Mouse (Mus musculus): ENCODE measurements around the gene Map4k5. TPM values are rescaled to one million over a fixed set of nuclear protein-coding genes. Genes with fewer than 3 reads are reported as not detected.

Gene Map4k5
- polyA plus RNA-seq, 1 experiment from 2014 or later: 14.2 TPM

DNA sequence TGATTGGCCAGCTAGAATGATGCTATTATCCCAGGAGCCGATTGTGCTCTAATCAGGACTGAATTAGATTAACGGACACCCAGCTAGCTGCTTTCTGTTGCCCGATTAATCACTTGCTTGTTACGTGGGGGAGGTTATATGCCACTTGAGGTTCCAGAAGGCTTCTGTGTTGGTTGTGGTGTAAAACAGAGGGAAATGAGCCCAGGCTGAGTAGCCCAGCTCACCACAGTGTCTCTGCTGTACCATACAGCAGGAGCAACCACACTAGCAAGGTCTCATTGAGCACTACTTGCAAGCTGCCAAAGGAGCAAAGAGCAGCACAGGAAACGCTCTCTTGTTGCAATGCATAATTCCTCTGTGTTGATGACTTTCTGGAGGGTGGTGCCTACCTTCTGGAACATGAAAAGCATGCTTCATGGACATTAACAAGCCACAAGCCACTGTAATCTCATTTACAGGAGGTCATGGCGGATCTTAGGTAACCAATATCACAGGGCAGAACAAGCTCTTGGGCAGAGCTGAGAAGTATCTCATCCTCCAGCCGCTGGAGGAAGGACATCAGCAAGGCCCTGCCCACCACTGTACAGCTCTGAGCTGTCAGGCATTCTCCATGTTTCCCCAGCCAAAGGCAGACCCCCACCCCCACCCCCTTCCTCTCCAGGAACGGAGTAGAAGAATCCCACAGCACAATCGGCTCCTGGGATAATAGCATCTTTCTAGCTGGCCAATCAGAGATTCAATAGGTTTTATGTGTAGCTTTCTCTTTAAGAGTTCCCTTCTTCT is 125.3 kb downstream of the Map4k5 start:
- H3K9me3 ChIP-seq (ENCODE audit: control insufficient read depth, low read length): no peaks in the 10 kb centered on the region; the same call in 1 of the 2 replicates
- peaks cover 9% of the 10 kb centered on the region; the same call in 1 of the 2 replicates for H3K4me1 ChIP-seq (ENCODE audit: control insufficient read depth, insufficient read depth, low read length)
- no peak overlapping the region for H3K9ac ChIP-seq (ENCODE audit: low read depth, low read length)
- no peak for ATAC-seq
- no peaks in the 10 kb centered on the region for H3K27me3 ChIP-seq (replicated peaks; ENCODE audit: control insufficient read depth, insufficient read depth, low read length)
- H3K4me2 ChIP-seq (ENCODE audit: low read depth, low read length): no peak overlapping the region
- WGBS: 56% methylated on average over 9 of the region's 9 CpGs
- H3K4me3 ChIP-seq (ENCODE audit: low read length): no peak overlapping the region
- H3K36me3 ChIP-seq (ENCODE audit: control insufficient read depth, insufficient read depth, low read length): no peaks in the 10 kb centered on the region
- H3K27ac ChIP-seq (ENCODE audit: low read length): no peak overlapping the region

- no peak for ATAC-seq
- H3K4me1 ChIP-seq (ENCODE audit: control insufficient read depth, insufficient read depth, low read length): peaks cover 9% of the 10 kb centered on the region; the same call in 1 of the 2 replicates
- no peaks in the 10 kb centered on the region; the same call in 1 of the 2 replicates for H3K9me3 ChIP-seq (ENCODE audit: control insufficient read depth, low read length)
- H3K4me3 ChIP-seq (ENCODE audit: low read length): no peak overlapping the region
- H3K36me3 ChIP-seq (ENCODE audit: control insufficient read depth, insufficient read depth, low read length): no peaks in the 10 kb centered on the region
- H3K4me2 ChIP-seq (ENCODE audit: low read depth, low read length): no peak overlapping the region
- no peak overlapping the region for H3K27ac ChIP-seq (ENCODE audit: low read length)
- WGBS: 72% methylated on average over 10 of the region's 10 CpGs
- H3K27me3 ChIP-seq (replicated peaks; ENCODE audit: control insufficient read depth, insufficient read depth, low read length): no peaks in the 10 kb centered on the region
- no peak overlapping the region for H3K9ac ChIP-seq (ENCODE audit: low read depth, low read length)
Observed at GRCm38 (mm10) chr12:69766185-69766904, 126.7 kb downstream of the Map4k5 start.

- Histone ChIP-seq H3K27ac (ENCODE audit: low read length) (no peak overlapping the region), H3K4me3 (ENCODE audit: low read length) (no peak overlapping the region)
Observed at GRCm38 (mm10) chr12:69765543-69765942, 127.5 kb downstream of the Map4k5 start.

DNA sequence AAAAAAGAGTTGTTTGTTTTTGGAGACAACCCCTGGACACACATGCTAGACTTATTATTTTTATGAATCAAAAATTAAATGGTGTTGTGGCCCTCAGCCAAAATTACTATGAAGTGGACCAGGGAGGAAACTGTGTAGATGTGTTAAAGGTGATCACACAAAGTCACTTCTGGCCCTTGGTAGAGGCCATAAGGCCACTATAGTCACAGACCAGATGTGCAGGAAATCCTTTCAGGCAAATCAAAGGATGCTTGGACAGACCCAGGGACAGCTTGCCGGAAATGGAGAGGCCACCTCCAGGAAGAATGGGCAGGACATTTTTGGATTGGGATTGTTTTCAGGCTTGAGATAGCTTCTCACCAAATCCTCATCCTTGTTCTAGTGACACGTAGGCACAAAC is 131.4 kb downstream of the Map4k5 start:
- H3K4me3 ChIP-seq (ENCODE audit: low read length): no peak overlapping the region
- no peak overlapping the region for H3K27ac ChIP-seq (ENCODE audit: low read length)
- no peaks in the 10 kb centered on the region for H3K27me3 ChIP-seq (replicated peaks; ENCODE audit: control insufficient read depth, insufficient read depth, low read length)
- no peak for ATAC-seq
- no peak overlapping the region for H3K9ac ChIP-seq (ENCODE audit: low read depth, low read length)
- peaks cover 21% of the 10 kb centered on the region; the same call in 1 of the 2 replicates for H3K4me1 ChIP-seq (ENCODE audit: control insufficient read depth, insufficient read depth, low read length)
- H3K4me2 ChIP-seq (ENCODE audit: low read depth, low read length): no peak overlapping the region
- no peaks in the 10 kb centered on the region for H3K36me3 ChIP-seq (ENCODE audit: control insufficient read depth, insufficient read depth, low read length)
- 72% methylated on average over 2 of the region's 2 CpGs for WGBS
- H3K9me3 ChIP-seq (ENCODE audit: control insufficient read depth, low read length): no peaks in the 10 kb centered on the region

More at GRCm38 (mm10) chr12:69765543-69765942, 127.5 kb downstream of the Map4k5 start:
- Histone ChIP-seq H3K36me3 (ENCODE audit: control insufficient read depth, insufficient read depth, low read length) (no peaks in the 10 kb centered on the region), H3K4me1 (ENCODE audit: control insufficient read depth, insufficient read depth, low read length) (peaks cover 9% of the 10 kb centered on the region; the same call in 1 of the 2 replicates), H3K9ac (ENCODE audit: low read depth, low read length) (no peak overlapping the region), H3K27me3 (replicated peaks; ENCODE audit: control insufficient read depth, insufficient read depth, low read length) (no peaks in the 10 kb centered on the region), H3K9me3 (ENCODE audit: control insufficient read depth, low read length) (no peaks in the 10 kb centered on the region; the same call in 1 of the 2 replicates), H3K4me2 (ENCODE audit: low read depth, low read length) (no peak overlapping the region)
- 59% methylated on average over 9 of the region's 9 CpGs for WGBS
- no peak for ATAC-seq

DNA sequence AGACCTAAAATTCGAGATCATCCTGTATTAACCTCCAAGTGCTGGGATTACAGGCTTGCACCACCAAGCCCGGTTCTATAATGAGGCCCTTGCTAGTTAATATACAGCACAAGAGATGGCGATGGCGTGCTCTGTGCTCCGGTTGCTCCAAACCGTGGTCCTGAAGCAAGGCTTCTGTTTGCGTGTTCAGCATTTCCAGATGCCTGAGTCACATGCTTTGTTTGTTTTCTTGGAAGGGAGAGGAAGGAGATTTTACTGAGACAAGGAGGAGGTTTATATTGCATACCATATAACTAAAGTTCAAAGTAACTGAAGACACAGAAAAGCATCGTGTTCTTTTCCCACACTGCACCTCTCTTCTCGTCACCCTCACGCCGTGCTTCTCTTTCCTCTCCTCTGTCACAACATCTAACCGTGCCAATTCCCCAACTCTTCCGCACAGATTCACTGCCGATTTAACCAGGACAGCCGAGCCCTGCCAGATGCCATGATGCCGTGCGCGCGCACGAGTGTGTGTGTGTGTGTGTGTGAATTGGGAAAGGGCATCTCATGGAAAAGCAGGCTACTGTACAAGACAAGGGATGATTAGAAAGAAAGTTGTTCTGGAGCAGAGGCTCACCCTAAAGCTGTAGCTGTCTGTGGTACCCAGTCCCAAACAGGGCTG is 132.1 kb downstream of the Map4k5 start:
- H3K9ac ChIP-seq (ENCODE audit: low read depth, low read length): no peak overlapping the region
- no peak for ATAC-seq
- peaks cover 18% of the 10 kb centered on the region; the same call in 1 of the 2 replicates for H3K4me1 ChIP-seq (ENCODE audit: control insufficient read depth, insufficient read depth, low read length)
- H3K27ac ChIP-seq (ENCODE audit: low read length): no peak overlapping the region
- no peaks in the 10 kb centered on the region for H3K36me3 ChIP-seq (ENCODE audit: control insufficient read depth, insufficient read depth, low read length)
- H3K9me3 ChIP-seq (ENCODE audit: control insufficient read depth, low read length): no peaks in the 10 kb centered on the region
- no peaks in the 10 kb centered on the region for H3K27me3 ChIP-seq (replicated peaks; ENCODE audit: control insufficient read depth, insufficient read depth, low read length)
- WGBS: 80% methylated on average over 20 of the region's 20 CpGs
- H3K4me2 ChIP-seq (ENCODE audit: low read depth, low read length): no peak overlapping the region
- no peak overlapping the region for H3K4me3 ChIP-seq (ENCODE audit: low read length)

- WGBS: 41% methylated on average over 6 of the region's 6 CpGs
- Histone ChIP-seq H3K4me1 (ENCODE audit: control insufficient read depth, insufficient read depth, low read length) (peaks cover 16% of the 10 kb centered on the region; the same call in 1 of the 2 replicates), H3K27ac (ENCODE audit: low read length) (0 out of 2 replicates have a peak overlapping the region, but pooled peaks have one; percentile 30), H3K36me3 (ENCODE audit: control insufficient read depth, insufficient read depth, low read length) (no peaks in the 10 kb centered on the region), H3K9ac (ENCODE audit: low read depth, low read length) (no peak overlapping the region), H3K9me3 (ENCODE audit: control insufficient read depth, low read length) (no peaks in the 10 kb centered on the region), H3K4me2 (ENCODE audit: low read depth, low read length) (no peak overlapping the region), H3K27me3 (replicated peaks; ENCODE audit: control insufficient read depth, insufficient read depth, low read length) (no peaks in the 10 kb centered on the region), H3K4me3 (ENCODE audit: low read length) (no peak overlapping the region)
- ATAC-seq: no peak
Observed at GRCm38 (mm10) chr12:69760014-69760413, 133.0 kb downstream of the Map4k5 start.

DNA sequence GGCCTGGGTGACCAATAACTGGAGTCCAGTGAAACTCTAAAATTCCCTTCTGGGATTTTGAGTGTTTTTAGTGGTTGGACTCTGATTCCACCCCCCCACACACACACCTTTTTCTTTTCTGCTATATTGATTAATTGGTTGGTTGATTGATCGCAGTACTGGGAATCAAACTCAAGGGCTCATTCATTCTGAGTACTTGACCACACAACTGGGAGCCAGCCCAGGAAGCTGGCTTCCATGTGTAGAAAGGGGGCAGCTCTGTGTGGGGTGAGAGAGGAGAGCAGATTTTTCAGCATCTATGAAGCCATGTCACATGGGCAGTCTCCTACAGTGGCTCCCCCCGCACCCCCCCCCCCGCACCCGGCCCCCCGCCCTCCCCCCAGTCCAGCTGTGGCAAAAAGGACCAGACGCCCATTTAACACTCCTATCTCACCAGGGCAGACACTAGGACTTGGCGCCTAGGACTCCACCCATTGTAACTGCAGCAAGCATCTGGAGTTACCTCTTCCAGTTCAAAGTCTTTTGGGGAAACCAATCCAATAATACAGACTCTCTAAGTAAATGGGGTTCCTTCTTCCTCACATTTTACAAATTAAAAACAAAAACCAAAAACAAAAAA is 133.6 kb downstream of the Map4k5 start:
- Histone ChIP-seq H3K4me2 (ENCODE audit: low read depth, low read length) (peak overlapping the region; percentile 53; the same call in 1 of the 2 replicates), H3K9me3 (ENCODE audit: control insufficient read depth, low read length) (no peaks in the 10 kb centered on the region), H3K36me3 (ENCODE audit: control insufficient read depth, insufficient read depth, low read length) (no peaks in the 10 kb centered on the region), H3K4me3 (ENCODE audit: low read length) (no peak overlapping the region), H3K4me1 (ENCODE audit: control insufficient read depth, insufficient read depth, low read length) (peaks cover 16% of the 10 kb centered on the region; the same call in 1 of the 2 replicates), H3K27ac (ENCODE audit: low read length) (peak overlapping the region; percentile 81), H3K27me3 (replicated peaks; ENCODE audit: control insufficient read depth, insufficient read depth, low read length) (no peaks in the 10 kb centered on the region), H3K9ac (ENCODE audit: low read depth, low read length) (peak overlapping the region; percentile 44)
- 36% methylated on average over 7 of the region's 7 CpGs for WGBS
- peak; percentile 30 for ATAC-seq

DNA sequence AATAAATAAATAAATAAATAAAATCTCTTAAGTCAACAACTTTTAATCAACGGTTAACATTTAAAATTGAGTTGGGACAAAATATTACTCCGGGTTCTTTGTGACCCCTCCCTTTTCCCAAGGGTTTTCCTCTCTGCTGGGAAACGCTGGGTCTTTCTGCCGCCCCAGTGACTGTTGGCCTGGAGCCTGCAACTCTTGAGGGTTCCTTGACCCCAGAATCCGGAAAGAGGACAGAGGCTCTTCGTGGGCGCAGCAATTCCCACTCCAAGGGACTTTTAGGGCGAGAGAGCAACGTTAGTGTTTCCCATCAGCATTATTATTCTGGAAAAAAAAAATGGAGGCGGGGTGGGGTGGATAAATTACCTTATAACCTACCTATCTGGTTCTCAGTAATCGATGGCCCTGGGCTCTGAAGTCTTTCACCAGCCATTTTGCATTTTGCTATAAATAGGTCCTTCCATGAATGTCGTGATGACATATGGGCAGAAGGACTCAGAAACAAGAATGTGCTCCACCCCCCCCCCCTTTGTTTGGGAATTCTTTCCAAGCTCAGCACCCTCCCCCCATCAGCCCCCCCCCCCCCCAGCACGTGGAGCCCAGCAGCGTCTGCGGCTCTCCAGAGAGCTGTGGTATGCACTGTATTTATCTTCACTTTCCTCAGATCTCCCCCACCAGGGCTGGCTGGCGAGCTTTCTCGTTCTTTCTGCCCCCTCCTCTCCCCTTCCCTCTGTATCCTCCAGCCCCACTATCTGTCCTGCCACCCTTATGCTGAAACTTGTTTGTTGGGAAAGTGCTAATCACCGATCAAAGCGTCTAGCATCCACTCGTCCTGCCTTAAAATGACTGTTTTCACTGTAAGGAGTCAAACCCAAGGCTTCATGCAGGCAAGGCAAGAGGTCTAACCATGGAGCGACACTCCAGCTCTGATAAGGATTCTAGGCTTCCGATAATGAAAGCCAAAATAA is 134.5 kb downstream of the Map4k5 start:
- peak overlapping the region; percentile 53 for H3K4me2 ChIP-seq (ENCODE audit: low read depth, low read length)
- H3K27ac ChIP-seq (ENCODE audit: low read length): peak overlapping the region; percentile 85
- peak overlapping the region; percentile 44 for H3K9ac ChIP-seq (ENCODE audit: low read depth, low read length)
- no peaks in the 10 kb centered on the region for H3K36me3 ChIP-seq (ENCODE audit: control insufficient read depth, insufficient read depth, low read length)
- peaks cover 16% of the 10 kb centered on the region; the same call in 1 of the 2 replicates for H3K4me1 ChIP-seq (ENCODE audit: control insufficient read depth, insufficient read depth, low read length)
- peak overlapping the region; percentile 31 for H3K4me3 ChIP-seq (ENCODE audit: low read length)
- H3K27me3 ChIP-seq (replicated peaks; ENCODE audit: control insufficient read depth, insufficient read depth, low read length): no peaks in the 10 kb centered on the region
- no peaks in the 10 kb centered on the region for H3K9me3 ChIP-seq (ENCODE audit: control insufficient read depth, low read length)
- peak; percentile 52 for ATAC-seq
- 7% methylated on average over 22 of the region's 22 CpGs for WGBS
